Mouse (Mus musculus) liver, embryonic 11.5 days (tissue): ENCODE measurements around the gene 3425401B19Rik. TPM values are rescaled to one million over a fixed set of nuclear protein-coding genes. Genes with fewer than 3 reads are reported as not detected.

ENCODE experiments used
- ATAC-seq: fragments of 200-750 bp; cut with Nextera tagmentation; replicated peaks from 2 replicates; pipeline ENCODE4 v1.8.0; 2017; ENCODE audit warnings: moderate number of reproducible peaks, mild to moderate bottlenecking, moderate TSS enrichment, moderate library complexity; ENCODE audit not compliant: low FRiP score
- DNase-seq: peaks from one replicate; pipeline ENCODE4 v3.0.0-alpha.2; 2017; ENCODE audit warnings: low spot score
- H3K27ac ChIP-seq: fragments of 300-500 bp; sonication (generic); 2 replicates; pipeline ENCODE4 v1.5.1; 2014; ENCODE audit warnings: mild to moderate bottlenecking, low read depth, low read length, control low read depth
- H3K27me3 ChIP-seq: fragments of 300-500 bp; sonication (generic); replicated peaks from 2 replicates; pipeline ENCODE4 v1.6.1; 2014; ENCODE audit warnings: low read length, mixed read lengths; ENCODE audit not compliant: control insufficient read depth, insufficient read depth
- H3K36me3 ChIP-seq: fragments of 300-500 bp; sonication (generic); 2 replicates; pipeline ENCODE4 v1.6.1; 2014; ENCODE audit warnings: mild to moderate bottlenecking, low read length, moderate library complexity, mixed read lengths; ENCODE audit not compliant: control insufficient read depth, insufficient read depth
- H3K4me1 ChIP-seq: fragments of 300-500 bp; sonication (generic); replicated peaks from 2 replicates; pipeline ENCODE4 v1.6.1; 2014; ENCODE audit warnings: low read length, mixed read lengths; ENCODE audit not compliant: control insufficient read depth, insufficient read depth
- H3K4me2 ChIP-seq: fragments of 300-500 bp; sonication (generic); 2 replicates; pipeline ENCODE4 v1.6.1; 2014; ENCODE audit warnings: mild to moderate bottlenecking, control low read depth, moderate library complexity
- H3K4me3 ChIP-seq: fragments of 300-500 bp; sonication (generic); 2 replicates; pipeline ENCODE4 v1.5.1; 2014; ENCODE audit warnings: low read depth, low read length, control low read depth
- H3K9ac ChIP-seq: fragments of 300-500 bp; sonication (generic); 2 replicates; pipeline ENCODE4 v1.6.1; 2014; ENCODE audit warnings: low read depth, low read length, control low read depth
- H3K9me3 ChIP-seq: fragments of 300-500 bp; sonication (generic); 2 replicates; pipeline ENCODE4 v1.6.1; 2016; ENCODE audit warnings: low read length, inconsistent platforms, mixed read lengths; ENCODE audit not compliant: control insufficient read depth
- WGBS: fragments of 180-500 bp; shearing (Covaris S2); extraction: QIAGEN DNeasy Blood & Tissue Kit; methylation state at CpG from one replicate; pipeline ENCODE4 v1.1.7; 2014; 5-methylcytosine and 5-hydroxymethylcytosine counted together
- polyA plus RNA-seq: library from polyadenylated mRNA; unstranded; fragments of >200 nt; fragmentation: Nextera tagmentation; extraction: Ambion mirVana; gene quantifications from 2 replicates; pipeline ENCODE4 v1.2.1, GENCODE M21; 2014

3425401B19Rik gene
- polyA plus RNA-seq, result not detected in 2 replicates

DNA sequence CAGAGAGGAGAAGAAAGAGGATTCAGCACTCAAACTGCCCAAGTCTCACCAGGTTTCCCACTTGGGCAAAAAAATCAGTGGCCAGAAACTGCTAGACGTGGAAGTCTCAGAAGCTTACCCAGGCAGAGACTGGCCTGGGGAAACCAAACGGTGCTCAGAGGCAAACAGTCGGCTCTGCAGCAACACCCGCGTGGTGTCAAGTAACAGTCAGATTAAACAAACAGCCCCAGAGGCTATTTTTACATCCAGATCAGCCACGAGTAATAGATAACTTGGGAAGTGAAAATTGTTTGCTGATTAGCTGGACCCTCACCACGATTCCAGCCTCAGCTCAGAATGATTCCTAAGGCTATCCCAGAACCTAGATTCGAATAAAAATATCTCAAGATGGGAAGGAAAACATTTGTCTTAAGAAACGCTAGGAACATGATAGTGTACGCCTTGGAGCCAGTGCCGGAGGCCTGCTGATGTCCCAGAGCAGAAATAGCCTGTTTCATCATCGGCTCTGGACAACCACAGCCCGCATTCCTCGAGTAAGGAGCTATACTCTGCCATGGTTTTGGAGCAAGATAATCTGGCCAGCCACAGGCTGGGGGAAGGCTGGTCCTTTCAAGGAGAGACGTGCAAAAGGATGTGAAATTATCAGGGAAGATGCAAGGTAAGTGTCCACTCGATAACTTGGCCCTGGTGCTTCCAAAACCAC lies at the start of gene 3425401B19Rik:
3425401B19Rik (minus strand) TSS at position 170 of the 703 bp plus-strand sequence.
- no peak for DNase-seq

DNA sequence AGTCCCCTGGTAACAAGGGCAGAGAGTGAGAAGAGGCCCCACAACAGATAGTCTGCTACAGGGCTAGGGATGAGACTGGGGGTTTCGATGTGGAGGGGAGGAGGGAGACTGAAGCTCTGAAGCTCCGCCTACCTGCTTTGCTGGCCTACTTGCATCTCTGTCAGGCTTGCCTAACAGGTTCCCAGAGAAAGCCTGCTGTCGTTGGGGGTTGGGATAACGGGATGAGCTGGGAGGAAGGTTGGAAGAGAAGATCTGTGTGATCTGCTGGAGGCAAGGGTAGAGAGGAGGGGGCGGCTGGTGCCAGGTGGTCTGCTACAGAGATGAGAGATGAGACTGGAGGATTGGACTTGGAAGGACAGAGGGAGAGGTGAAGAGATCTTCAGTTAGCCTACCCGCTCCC lies 47.9 kb upstream of the 3425401B19Rik start:
- Histone ChIP-seq H3K27me3 (no peaks in the 10 kb centered on the region), H3K36me3 (no peaks in the 10 kb centered on the region), H3K4me2 (no peak overlapping the region), H3K27ac (no peak overlapping the region), H3K9ac (no peak overlapping the region), H3K4me1 (no peaks in the 10 kb centered on the region), H3K9me3 (no peaks in the 10 kb centered on the region), H3K4me3 (no peak overlapping the region)
- DNase-seq (no peak), ATAC-seq (no peak)
- 27% methylated on average over 6 of the region's 6 CpGs for WGBS

More for the DNA sequence above, at the start of gene 3425401B19Rik:
- Histone ChIP-seq H3K36me3 (no peaks in the 10 kb centered on the region), H3K27ac (no peak within 1 kb of the TSS), H3K9ac (no peak within 1 kb of the TSS), H3K4me1 (no peaks in the 10 kb centered on the region; the same call in 1 of the 2 replicates), H3K4me3 (no peak within 1 kb of the TSS), H3K4me2 (no peak within 1 kb of the TSS), H3K27me3 (0 out of 2 replicates have a peak, but pooled peaks cover 2% of the 10 kb centered on the region), H3K9me3 (no peaks in the 10 kb centered on the region)
- 40% methylated on average over 16 of the region's 16 CpGs for WGBS
- ATAC-seq, result no peak

DNA sequence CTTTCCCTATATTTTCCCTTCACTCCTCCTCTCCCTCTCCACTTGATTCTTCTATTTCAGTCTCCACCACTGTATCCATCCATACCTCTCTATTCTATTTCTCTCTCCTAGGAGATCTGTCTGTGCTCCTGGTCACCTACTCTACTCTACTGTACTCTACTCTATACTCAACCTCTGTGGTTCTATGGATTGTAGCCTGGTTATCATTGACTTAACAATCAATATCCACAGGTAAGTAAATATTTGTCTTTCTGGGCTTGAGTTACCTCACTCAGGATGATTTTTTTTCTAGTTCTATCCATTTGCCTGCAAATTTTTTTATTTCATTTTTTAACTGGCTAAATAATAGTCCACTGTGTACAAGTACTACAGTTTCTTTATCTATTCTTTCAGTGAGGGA lies 41.8 kb upstream of the 3425401B19Rik start:
- H3K36me3 ChIP-seq, result no peaks in the 10 kb centered on the region
- no peaks in the 10 kb centered on the region for H3K27me3 ChIP-seq
- H3K4me1 ChIP-seq, result no peaks in the 10 kb centered on the region
- H3K4me3 ChIP-seq, result no peak overlapping the region
- no peaks in the 10 kb centered on the region for H3K9me3 ChIP-seq
- no peak overlapping the region for H3K4me2 ChIP-seq
- DNase-seq, result no peak
- H3K27ac ChIP-seq, result no peak overlapping the region
- no peak overlapping the region for H3K9ac ChIP-seq
- ATAC-seq, result no peak

DNA sequence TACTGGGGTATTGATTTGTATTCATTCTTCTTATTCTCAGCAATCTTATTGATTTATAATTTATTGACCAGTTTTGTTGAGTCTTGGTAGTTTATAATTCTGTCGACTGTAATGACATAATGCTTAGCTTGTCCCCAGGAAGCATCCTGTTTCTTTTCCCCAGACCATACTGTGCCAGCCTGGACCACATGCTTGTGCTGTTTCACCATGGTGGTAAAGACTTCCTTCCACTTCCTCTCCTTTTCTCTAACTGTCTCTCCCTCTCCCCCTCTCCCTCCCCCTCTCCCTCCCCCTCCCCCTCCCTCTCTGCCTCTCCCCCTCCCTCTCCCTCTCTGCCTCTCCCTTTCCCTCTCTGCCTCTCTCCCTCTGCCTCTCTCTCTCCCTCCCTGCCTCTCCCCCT lies 36.4 kb upstream of the 3425401B19Rik start:
- WGBS, result 37% methylated on average over 1 of the region's 1 CpGs
- H3K4me1 ChIP-seq, result no peaks in the 10 kb centered on the region
- no peak overlapping the region for H3K4me3 ChIP-seq
- no peaks in the 10 kb centered on the region for H3K9me3 ChIP-seq
- ATAC-seq, result no peak
- no peaks in the 10 kb centered on the region for H3K36me3 ChIP-seq
- no peaks in the 10 kb centered on the region for H3K27me3 ChIP-seq
- no peak overlapping the region for H3K9ac ChIP-seq
- H3K27ac ChIP-seq, result no peak overlapping the region
- no peak overlapping the region for H3K4me2 ChIP-seq
- no peak for DNase-seq

DNA sequence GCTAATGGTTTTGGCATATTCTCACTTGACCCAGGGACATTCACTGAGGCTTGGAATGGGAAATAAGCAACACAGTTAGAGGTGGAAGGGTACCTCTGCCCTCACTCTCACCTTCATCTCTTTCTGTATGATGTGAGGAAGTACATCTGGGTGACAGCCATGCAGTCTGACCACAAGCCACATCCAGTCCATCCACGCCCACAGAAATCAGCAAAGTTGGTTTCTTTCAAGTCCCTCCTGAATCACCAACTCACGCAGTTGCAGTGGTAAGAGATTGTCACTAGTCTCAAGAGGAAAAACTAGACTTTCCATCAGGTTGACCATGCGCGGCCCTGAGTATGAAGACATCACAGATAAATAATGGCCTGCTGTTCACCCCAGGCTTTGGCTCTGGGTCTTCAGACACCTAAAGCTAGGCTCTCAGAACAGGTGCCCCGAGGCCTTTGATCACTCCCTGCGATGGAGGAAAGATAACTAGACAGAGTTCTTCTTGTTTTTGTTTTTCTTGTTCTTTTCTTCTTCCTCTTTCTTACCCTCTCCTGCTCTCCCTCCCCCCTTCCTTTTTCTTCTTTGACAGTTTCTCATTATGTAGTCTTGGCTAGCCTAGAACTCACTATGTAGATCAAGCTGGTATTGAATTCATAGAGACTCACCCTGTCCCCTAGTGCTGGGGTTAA lies 31.8 kb upstream of the 3425401B19Rik start:
- no peak overlapping the region for H3K27ac ChIP-seq
- H3K9me3 ChIP-seq, result no peaks in the 10 kb centered on the region
- no peak for DNase-seq
- no peaks in the 10 kb centered on the region for H3K36me3 ChIP-seq
- H3K9ac ChIP-seq, result no peak overlapping the region
- H3K27me3 ChIP-seq, result no peaks in the 10 kb centered on the region
- no peak overlapping the region for H3K4me2 ChIP-seq
- no peak for ATAC-seq
- no peak overlapping the region for H3K4me3 ChIP-seq
- 59% methylated on average over 6 of the region's 6 CpGs for WGBS
- H3K4me1 ChIP-seq, result no peaks in the 10 kb centered on the region

DNA sequence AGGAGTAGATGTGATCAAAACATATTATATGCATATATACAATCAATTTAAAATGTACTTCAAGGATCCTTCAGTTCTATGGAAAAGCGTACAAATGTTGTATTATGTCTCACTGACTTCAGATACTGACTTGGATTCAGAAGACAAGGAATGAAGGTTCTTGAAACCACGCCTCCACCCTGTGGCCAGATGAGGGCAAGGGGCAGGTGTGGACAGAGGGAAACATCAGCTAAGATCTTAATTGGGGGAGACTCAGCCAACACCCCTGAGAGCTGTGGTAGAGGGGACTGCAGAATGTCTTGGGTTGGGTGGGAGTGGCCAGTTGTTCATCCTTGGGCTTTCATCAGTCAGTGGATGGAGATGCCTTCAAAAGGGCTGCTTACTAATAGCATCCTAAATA lies 30.4 kb upstream of the 3425401B19Rik start:
- Histone ChIP-seq H3K27me3 (no peaks in the 10 kb centered on the region), H3K4me2 (no peak overlapping the region), H3K4me1 (no peaks in the 10 kb centered on the region), H3K9me3 (no peaks in the 10 kb centered on the region), H3K27ac (no peak overlapping the region), H3K4me3 (no peak overlapping the region), H3K9ac (no peak overlapping the region), H3K36me3 (no peaks in the 10 kb centered on the region)
- 83% methylated on average over 2 of the region's 2 CpGs for WGBS
- DNase-seq (no peak), ATAC-seq (no peak)

DNA sequence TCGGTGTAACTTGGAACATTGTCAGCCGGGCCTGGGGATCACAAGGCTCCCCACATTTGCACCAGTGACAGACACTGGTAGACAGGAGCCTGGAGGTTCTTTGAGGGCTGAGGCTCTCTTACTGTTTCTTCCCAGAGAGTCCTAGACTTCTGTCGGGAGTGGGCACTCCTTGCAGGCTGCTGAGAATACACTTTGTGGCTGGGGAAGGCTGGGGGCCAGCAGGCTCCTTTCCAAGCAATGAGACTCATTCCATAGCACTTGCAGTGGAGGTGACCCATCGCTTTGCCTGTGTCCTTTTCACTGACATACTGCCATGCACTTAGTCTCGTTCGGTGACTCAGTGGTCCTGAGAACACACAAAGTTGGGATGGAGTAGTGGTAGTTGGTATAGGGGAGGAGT lies 30.0 kb upstream of the 3425401B19Rik start:
- no peaks in the 10 kb centered on the region for H3K27me3 ChIP-seq
- H3K36me3 ChIP-seq, result no peaks in the 10 kb centered on the region
- H3K9me3 ChIP-seq, result no peaks in the 10 kb centered on the region
- no peaks in the 10 kb centered on the region for H3K4me1 ChIP-seq
- no peak overlapping the region for H3K27ac ChIP-seq
- H3K4me2 ChIP-seq, result no peak overlapping the region
- no peak for DNase-seq
- WGBS, result 80% methylated on average over 6 of the region's 6 CpGs
- no peak overlapping the region for H3K4me3 ChIP-seq
- ATAC-seq, result no peak
- H3K9ac ChIP-seq, result no peak overlapping the region

DNA sequence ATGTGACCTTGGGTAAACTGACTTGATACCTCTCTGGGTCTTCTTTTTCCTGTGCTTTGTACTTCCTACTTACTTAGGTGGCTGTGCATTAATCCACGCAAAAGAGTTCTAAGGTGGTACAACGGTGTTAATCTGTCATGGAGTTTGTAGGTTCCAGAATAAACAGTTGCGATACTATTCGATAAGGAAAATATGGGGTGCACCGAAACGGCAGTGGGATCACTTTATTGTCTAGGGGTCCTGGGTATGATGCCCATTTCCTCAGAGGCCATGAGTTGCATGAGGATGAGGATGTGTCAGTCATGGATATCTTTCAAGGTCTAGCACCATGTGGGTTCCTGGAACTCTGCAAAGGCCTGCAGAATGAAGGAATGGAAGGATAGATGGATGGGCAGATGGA lies 24.8 kb upstream of the 3425401B19Rik start:
- WGBS, result 90% methylated on average over 6 of the region's 6 CpGs
- H3K27me3 ChIP-seq, result no peaks in the 10 kb centered on the region
- H3K4me3 ChIP-seq, result no peak overlapping the region
- H3K9ac ChIP-seq, result no peak overlapping the region
- no peaks in the 10 kb centered on the region for H3K36me3 ChIP-seq
- no peak overlapping the region for H3K27ac ChIP-seq
- ATAC-seq (no peak), DNase-seq (no peak)
- no peak overlapping the region for H3K4me2 ChIP-seq
- no peaks in the 10 kb centered on the region for H3K4me1 ChIP-seq
- H3K9me3 ChIP-seq, result no peaks in the 10 kb centered on the region

DNA sequence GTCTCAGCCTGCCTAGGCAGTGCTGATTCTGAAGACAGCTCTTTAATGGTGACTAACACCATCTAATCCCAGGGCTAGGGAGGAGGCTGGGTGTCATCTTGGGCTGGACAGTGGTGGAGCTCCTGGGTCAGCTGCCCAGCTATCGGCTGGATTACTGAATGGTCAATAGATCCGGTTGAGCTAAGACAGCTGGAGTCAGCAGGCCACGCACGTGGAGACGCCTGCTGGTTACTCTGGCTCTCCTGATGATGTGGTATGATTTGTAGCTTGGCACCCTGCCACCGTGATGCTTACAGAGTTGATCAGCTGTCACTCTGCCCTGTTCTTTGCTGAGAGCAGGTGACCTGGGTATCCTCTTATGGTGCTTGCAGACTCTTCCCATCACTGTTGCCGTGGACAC lies 23.7 kb upstream of the 3425401B19Rik start:
- no peaks in the 10 kb centered on the region for H3K36me3 ChIP-seq

More for the DNA sequence above, 23.7 kb upstream of the 3425401B19Rik start:
- Histone ChIP-seq H3K4me3 (no peak overlapping the region), H3K4me1 (no peaks in the 10 kb centered on the region), H3K9me3 (no peaks in the 10 kb centered on the region), H3K27ac (no peak overlapping the region), H3K4me2 (no peak overlapping the region), H3K9ac (no peak overlapping the region), H3K27me3 (no peaks in the 10 kb centered on the region)
- no peak for DNase-seq
- 72% methylated on average over 7 of the region's 7 CpGs for WGBS
- ATAC-seq, result no peak
